In the genomic region with DNA sequence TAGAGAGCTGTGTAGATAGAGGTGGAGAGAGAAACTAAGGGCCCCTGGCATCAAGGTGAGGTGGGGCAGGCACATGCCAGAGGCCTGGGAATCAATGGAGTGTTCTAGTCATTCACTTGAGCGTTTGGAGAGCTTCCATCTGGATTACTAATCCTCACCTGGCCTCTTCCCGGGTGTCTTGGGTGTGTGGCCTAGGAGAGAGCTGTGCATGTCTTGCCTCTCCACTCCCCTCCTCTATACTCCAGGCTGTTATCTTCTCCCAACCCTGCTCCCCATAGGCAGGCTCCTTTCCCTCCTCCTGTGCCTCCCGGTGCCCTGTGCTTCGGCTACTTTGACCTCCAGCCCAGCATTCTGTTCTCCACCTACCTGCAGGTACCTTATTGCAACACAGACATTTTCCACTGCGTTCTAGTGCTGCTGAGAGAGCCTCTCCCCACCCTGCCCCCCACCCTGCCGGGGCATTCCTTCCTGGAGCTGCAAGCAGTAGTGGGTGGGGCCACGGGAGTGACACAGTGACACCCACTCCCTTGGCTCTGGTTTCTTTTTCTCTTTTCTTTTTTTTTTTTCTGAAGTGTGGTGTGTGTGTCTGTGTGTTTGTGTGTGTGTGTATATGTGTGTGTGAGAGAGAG, we compare ENCODE assay signal across 9 mouse cellular contexts. TPM values are rescaled to one million over a fixed set of nuclear protein-coding genes. Genes with fewer than 3 reads are reported as not detected.
DNase-seq lines count a peak whose midpoint lies in the region; TF ChIP-seq lines count a peak whose summit lies in the region.
"Had no signal": no experiment of that assay in that cellular context is flagged by ENCODE, and none has a peak within 500 bp of the region (broad histone marks: within the 10 kb centered on the region; RNA-seq: fewer than 3 reads in every experiment).

No protein-coding gene starts in this region.

- 12% methylated on average over 7 of the region's 7 CpGs for WGBS in heart, embryonic 10.5 days
- 69% methylated on average over 7 of the region's 7 CpGs for WGBS in thymus, adult 2 months

- intact Hi-C loops in heart, postnatal 10 days (cut with DNase I), result no loop called here
- intact Hi-C loops in left cerebral cortex, adult 2 months (cut with DNase I), result no loop called here

- no peaks in the 10 kb centered on the region for H3K36me3 ChIP-seq in heart, embryonic 10.5 days
- H3K36me3 ChIP-seq in thymus, adult 2 months (ENCODE audit: control insufficient read depth, insufficient read depth, low read length), result no peaks in the 10 kb centered on the region

- TF ChIP-seq POLR2A in thymus, adult 2 months (IDR thresholded peaks at IDR 0.05; ENCODE audit: control insufficient read depth, extremely low read depth, insufficient read depth, low read length, poor library complexity), result no peak

- no peaks in the 10 kb centered on the region for H3K27me3 ChIP-seq in heart, embryonic 10.5 days (ENCODE audit: insufficient read depth, poor library complexity, severe bottlenecking)
- no peaks in the 10 kb centered on the region for H3K27me3 ChIP-seq in thymus, adult 2 months (ENCODE audit: control insufficient read depth, insufficient read depth, low read length)

- 0 out of 2 replicates have a peak overlapping the region, but pooled peaks have one; percentile 6 for H3K4me3 ChIP-seq in heart, embryonic 10.5 days
- no peak overlapping the region for H3K4me3 ChIP-seq in thymus, adult 2 months (ENCODE audit: control insufficient read depth, insufficient read depth, low read length)
- no peak overlapping the region for H3K4me3 ChIP-seq in left cerebral cortex, adult 2 months

- H3K27ac ChIP-seq in heart, embryonic 10.5 days, result peak overlapping the region; percentile 78
- no peak overlapping the region for H3K27ac ChIP-seq in thymus, adult 2 months (ENCODE audit: control insufficient read depth, insufficient read depth, low read length)
- no peak overlapping the region for H3K27ac ChIP-seq in left cerebral cortex, adult 2 months

- H3K4me1 ChIP-seq in heart, embryonic 10.5 days, result peaks cover 34% of the 10 kb centered on the region
- no peaks in the 10 kb centered on the region for H3K4me1 ChIP-seq in thymus, adult 2 months (replicated peaks; ENCODE audit: control insufficient read depth, insufficient read depth, low read length)

- no peaks in the 10 kb centered on the region for H3K9me3 ChIP-seq in heart, embryonic 10.5 days

- no peak for DNase-seq in heart, embryonic 10.5 days (ENCODE audit: low spot score)
- DNase-seq in heart, postnatal 10 days, result no peak
- peak; percentile 37 for DNase-seq in NIH3T3 (ENCODE audit: low read depth)
- DNase-seq in kidney, postnatal 4 days, result peak; percentile 61 to 77
- peak; percentile 83 for DNase-seq in lung, postnatal 10 days
- DNase-seq in thymus, adult 2 months, result no peak
- no peak for DNase-seq in embryo, embryonic 11 days
- no peak for DNase-seq in left cerebral cortex, adult 2 months (ENCODE audit: extremely low spot score in 1 of 2, low spot score in 2 of 2)
- DNase-seq: B cell, adult 2 months had no signal

- no peak for TF ChIP-seq CTCF in thymus, adult 2 months (IDR thresholded peaks at IDR 0.05; ENCODE audit: borderline replicate concordance, control insufficient read depth, extremely low read depth, insufficient read depth, low read length, poor library complexity)
- no peak for TF ChIP-seq CTCF in left cerebral cortex, adult 2 months (IDR thresholded peaks at IDR 0.05)

RNA-seq across cellular contexts. Expression of a gene that starts 9.2 kb away (rescaled TPM):
- polyA plus RNA-seq in heart, embryonic 10.5 days (2016; fragmentation: Nextera tagmentation; extraction: Ambion mirVana), result 17.5 and 22.5 TPM in 2 replicates
- 1 to 10 TPM; 4.2 to 6.2 TPM for total RNA-seq in heart, postnatal 10 days (2021)
- 15.7 and 18.5 TPM in 2 replicates for polyA plus RNA-seq in thymus, adult 2 months (2012; rRNA removed)
- total RNA-seq in left cerebral cortex, adult 2 months (2021), result 1 to 10 TPM; 1.6 to 2.5 TPM

RNA-seq across cellular contexts. Expression of a gene that starts 37.8 kb away (rescaled TPM):
- polyA plus RNA-seq in heart, embryonic 10.5 days (2016; fragmentation: Nextera tagmentation; extraction: Ambion mirVana), result 647 and 658 TPM in 2 replicates
- 100 to 1,000 TPM; 424 to 472 TPM for total RNA-seq in heart, postnatal 10 days (2021)
- 210 and 247 TPM in 2 replicates for polyA plus RNA-seq in thymus, adult 2 months (2012; rRNA removed)
- total RNA-seq in left cerebral cortex, adult 2 months (2021), result 100 to 1,000 TPM; 202 to 252 TPM

RNA-seq across cellular contexts. Expression of a gene that starts 37.9 kb away (rescaled TPM):
- polyA plus RNA-seq in heart, embryonic 10.5 days (2016; fragmentation: Nextera tagmentation; extraction: Ambion mirVana), result 13.0 and 15.0 TPM in 2 replicates
- 1 to 10 TPM; 4.5 to 7.0 TPM for total RNA-seq in heart, postnatal 10 days (2021)
- 4.4 and 5.5 TPM in 2 replicates for polyA plus RNA-seq in thymus, adult 2 months (2012; rRNA removed)
- 1 to 10 TPM; 6.3 to 6.8 TPM for total RNA-seq in left cerebral cortex, adult 2 months (2021)

Comparison
In these comparisons a context has a peak if more than half of its experiments do, and no peak if none do; other contexts are left out.
1. DNase-seq: peak in NIH3T3 (single experiment), kidney, postnatal 4 days (2 of 2) and lung, postnatal 10 days (single experiment); none in heart, embryonic 10.5 days (single experiment), heart, postnatal 10 days (0 of 2), thymus, adult 2 months (single experiment), embryo, embryonic 11 days (single experiment) and left cerebral cortex, adult 2 months (0 of 2).